Mouse (Mus musculus) lung, adult 18-20 months (tissue): ENCODE measurements around the gene Gm614.

Experiments
- DNase-seq, 2 experiments: peaks; one replicate each; pipeline ENCODE4 v3.0.0; 2022; ENCODE audit warnings: mixed read lengths in 2 of 2

The Gm614 gene

GRCm38 (mm10) chrX:101256603-101257002 lies 7.2 kb downstream of the Gm614 start:
- peak in 1 of 2 experiments; percentile 13 for DNase-seq

- peak in 1 of 2 experiments; percentile 3 for DNase-seq
Observed at GRCm38 (mm10) chrX:101254740-101255139, 9.1 kb downstream of the Gm614 start.

GRCm38 (mm10) chrX:101253952-101254729 lies 9.7 kb downstream of the Gm614 start, which contains the start of gene Foxo4:
Gene Foxo4 (plus strand): TSS chrX:101254528.
- DNase-seq: peak; percentile 91 to 94

DNA sequence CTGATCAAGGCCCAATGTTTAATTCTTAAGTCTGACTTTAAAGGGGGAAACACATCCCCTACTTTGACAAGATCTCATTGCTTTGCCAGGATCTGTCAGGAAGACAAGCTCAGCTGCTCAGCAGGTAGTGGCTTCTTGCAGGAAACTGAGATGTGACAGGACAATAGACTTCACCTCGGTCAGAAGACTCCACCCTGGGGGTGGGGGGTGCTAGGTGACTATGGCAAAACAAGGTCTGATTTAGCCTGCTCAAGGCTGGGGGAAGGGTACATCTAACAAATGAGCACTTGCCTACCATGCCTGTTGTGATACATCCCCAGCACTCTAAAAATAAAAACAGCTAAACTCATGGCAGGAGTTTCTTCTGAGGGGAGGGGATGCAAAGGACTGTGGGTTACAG lies 18.8 kb downstream of the Gm614 start:
- no peak for DNase-seq

DNA sequence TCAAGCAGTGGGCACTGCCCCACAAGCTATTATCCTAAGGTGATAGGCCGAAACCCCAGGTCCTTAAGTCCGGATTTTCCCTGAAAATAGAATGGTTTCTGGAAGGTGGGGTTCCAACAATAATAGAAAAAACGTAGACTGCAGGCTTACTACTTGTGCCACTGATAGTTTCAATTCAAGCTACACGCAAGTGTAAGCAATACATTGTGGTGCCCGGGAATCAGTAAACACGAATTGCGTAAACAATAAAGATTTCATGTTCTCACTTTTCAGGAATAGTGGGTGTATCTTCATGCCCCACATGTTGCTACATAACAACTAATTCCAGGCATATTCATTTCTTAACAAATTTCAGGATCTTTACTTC lies 41.0 kb downstream of the Gm614 start:
- no peak for DNase-seq

- DNase-seq: peak; percentile 88 to 89
Observed at GRCm38 (mm10) chrX:101221834-101222795, 41.7 kb downstream of the Gm614 start, which contains the start of gene Snx12. Gene Snx12 (minus strand): TSS chrX:101222563.
